Mouse (Mus musculus) embryo, embryonic 9.5 days (tissue): Measurements from ENCODE around the gene Mpig6b.

Source experiments
- DNase-seq: peaks from one replicate; pipeline ENCODE4 v3.0.0-alpha.2; 2017; ENCODE audit errors: extremely low spot score

The Mpig6b gene

GRCm38 (mm10) chr17:35016791-35017705, 48.9 kb downstream of the Mpig6b start:
- no peak for DNase-seq

- DNase-seq: no peak
These were observed 49.6 kb downstream of the Mpig6b start, which contains the start of gene Vwa7 for GRCm38 (mm10) chr17:35016376-35016775. Gene Vwa7 (plus strand): TSS chr17:35016579.

- DNase-seq: no peak
These were observed 50.7 kb downstream of the Mpig6b start for GRCm38 (mm10) chr17:35015296-35015695.

- DNase-seq: no peak
These were observed 52.8 kb downstream of the Mpig6b start for GRCm38 (mm10) chr17:35013221-35013620.
